Mouse (Mus musculus) erythroblast, adult 5-6 weeks (primary cell): ENCODE data around the gene Usp3. TPM values are rescaled to one million over a fixed set of nuclear protein-coding genes. Genes with fewer than 3 reads are reported as not detected.

Experiments
- total RNA-seq, 2 experiments: library from RNA; stranded (forward) in 1 of 2; stranded (reverse) in 1 of 2; fragments of 150-400 nt in 1 of 2; fragments of 200-764, 138-1000 nt in 1 of 2; gene quantifications; 2 replicates each; pipeline versions ENCODE4 v1.2.3 to v1.2.4; 2015 to 2017; ENCODE audit warnings: low replicate concordance in 2 of 2

Usp3 gene
- total RNA-seq, 2 experiments from 2014 or later, result 24.6 to 29.6 TPM

Other genes with a start within 250 kb of the Usp3 start
- 543 and 570 TPM in 2 replicates for gene Herc1, start 242.7 kb downstream of the Usp3 start, total RNA-seq (2015; ENCODE audit: low replicate concordance)
- 1,171 and 1,293 TPM in 2 replicates for gene Herc1, start 242.7 kb downstream of the Usp3 start, total RNA-seq (2017; ENCODE audit: low replicate concordance)
- gene Fbxl22, start 78.5 kb downstream of the Usp3 start, total RNA-seq (2015; ENCODE audit: low replicate concordance), result not detected in 2 replicates
- gene Fbxl22, start 78.5 kb downstream of the Usp3 start, total RNA-seq (2017; ENCODE audit: low replicate concordance), result 0.26 and 1.8 TPM in 2 replicates
- gene Car12, start 120.5 kb upstream of the Usp3 start, total RNA-seq (2015; ENCODE audit: low replicate concordance), result 1.5 and 4.6 TPM in 2 replicates
- not detected in 2 replicates for gene Car12, start 120.5 kb upstream of the Usp3 start, total RNA-seq (2017; ENCODE audit: low replicate concordance)
- gene Aph1b, start 202.3 kb upstream of the Usp3 start, total RNA-seq (2015; ENCODE audit: low replicate concordance), result 3.6 and 4.6 TPM in 2 replicates
- gene Aph1b, start 202.3 kb upstream of the Usp3 start, total RNA-seq (2017; ENCODE audit: low replicate concordance), result 1.2 and 2.2 TPM in 2 replicates
- not detected in 2 replicates for gene Gm10647, start 203.9 kb upstream of the Usp3 start, total RNA-seq (2015; ENCODE audit: low replicate concordance)
- gene Gm10647, start 203.9 kb upstream of the Usp3 start, total RNA-seq (2017; ENCODE audit: low replicate concordance), result 0.42 and 0.68 TPM in 2 replicates
- gene Aph1c, start 241.6 kb upstream of the Usp3 start, total RNA-seq (2015; ENCODE audit: low replicate concordance), result 3.3 and 5.6 TPM in 2 replicates
- gene Aph1c, start 241.6 kb upstream of the Usp3 start, total RNA-seq (2017; ENCODE audit: low replicate concordance), result 0.84 and 3.2 TPM in 2 replicates